Mouse (Mus musculus) kidney, adult 18-20 months (tissue): Measurements from ENCODE around the gene Gm4305.
"Not testable (repeated sequence)": the region's sequence is repeated elsewhere in the genome, so short reads cannot be mapped to it uniquely, and the experiment has no call there.

Experiments
- DNase-seq: peaks from one replicate; pipeline ENCODE4 v3.0.0; 2021

Gene Gm4305

DNA sequence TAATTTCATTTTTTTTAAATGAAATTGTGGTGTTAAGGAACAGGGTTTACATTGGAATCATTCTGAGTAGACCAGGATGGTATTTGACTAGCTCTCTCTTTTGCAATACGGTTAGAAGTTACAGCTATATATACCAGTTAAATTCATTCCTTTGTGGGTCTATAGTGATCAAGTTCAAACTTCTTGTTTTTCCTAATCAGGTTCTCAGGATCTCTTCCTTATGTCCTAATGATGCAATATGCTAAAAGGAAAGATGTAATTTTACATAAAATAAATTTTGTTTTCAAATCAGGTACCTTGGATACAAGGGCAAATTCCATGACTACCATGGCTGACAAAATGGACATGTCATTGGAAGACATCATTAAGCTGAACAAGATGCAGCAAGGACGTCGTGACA is at the start of gene Gm4305:
TSS of gene Gm4305 (plus strand) at position 301 of the 400 bp plus-strand sequence.
- DNase-seq = not testable (repeated sequence)

DNA sequence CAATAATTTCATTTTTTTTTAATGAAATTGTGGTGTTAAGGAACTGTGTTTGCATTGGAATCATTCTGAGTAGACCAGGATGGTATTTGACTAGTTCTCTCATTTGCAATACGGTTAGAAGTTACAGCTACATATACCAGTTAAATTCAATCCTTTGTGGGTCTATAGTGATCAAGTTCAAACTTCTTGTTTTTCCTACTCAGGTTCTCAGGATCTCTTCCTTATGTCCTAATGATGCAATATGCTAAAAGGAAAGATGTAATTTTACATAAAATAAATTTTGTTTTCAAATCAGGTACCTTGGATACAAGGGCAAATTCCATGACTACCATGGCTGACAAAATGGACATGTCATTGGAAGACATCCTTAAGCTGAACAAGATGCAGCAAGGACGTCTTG is 15.5 kb upstream of the Gm4305 start, which contains the start of gene Gm4301:
TSS of gene Gm4301 (plus strand) at position 301 of the 400 bp plus-strand sequence.
- not testable (repeated sequence) for DNase-seq

GRCm38 (mm10) chr10:100340536-100340935 is 10.4 kb upstream of the Gm4305 start, which contains the start of gene Gm4302:
Gene Gm4302 (plus strand): TSS chr10:100340836.
- DNase-seq = not testable (repeated sequence)

DNA sequence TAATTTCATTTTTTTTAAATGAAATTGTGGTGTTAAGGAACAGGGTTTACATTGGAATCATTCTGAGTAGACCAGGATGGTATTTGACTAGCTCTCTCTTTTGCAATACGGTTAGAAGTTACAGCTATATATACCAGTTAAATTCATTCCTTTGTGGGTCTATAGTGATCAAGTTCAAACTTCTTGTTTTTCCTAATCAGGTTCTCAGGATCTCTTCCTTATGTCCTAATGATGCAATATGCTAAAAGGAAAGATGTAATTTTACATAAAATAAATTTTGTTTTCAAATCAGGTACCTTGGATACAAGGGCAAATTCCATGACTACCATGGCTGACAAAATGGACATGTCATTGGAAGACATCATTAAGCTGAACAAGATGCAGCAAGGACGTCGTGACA is 5.2 kb upstream of the Gm4305 start, which contains the start of gene Gm4303:
TSS of gene Gm4303 (plus strand) at position 301 of the 400 bp plus-strand sequence.
- DNase-seq = not testable (repeated sequence)

DNA sequence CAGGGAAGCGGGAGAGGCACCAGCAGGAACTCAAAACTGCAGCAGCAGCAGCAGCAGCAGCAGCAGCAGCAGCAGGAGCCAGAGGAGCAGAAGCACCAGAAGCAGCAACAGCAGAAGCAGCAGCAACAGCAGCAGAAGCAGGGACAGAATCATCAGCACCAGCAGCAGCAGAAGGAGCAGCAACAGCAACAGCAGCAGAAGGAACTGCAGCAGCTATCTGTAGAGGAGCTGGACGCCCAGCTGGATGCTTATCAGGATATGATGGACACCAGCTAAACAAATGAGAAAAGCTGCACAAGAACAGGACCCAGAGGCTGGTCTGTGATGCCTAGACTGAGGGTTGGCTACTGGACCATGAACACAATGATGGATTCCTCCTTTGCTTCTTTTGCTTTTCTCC is 5.9 kb downstream of the Gm4305 start:
- peak; percentile 16 for DNase-seq

DNA sequence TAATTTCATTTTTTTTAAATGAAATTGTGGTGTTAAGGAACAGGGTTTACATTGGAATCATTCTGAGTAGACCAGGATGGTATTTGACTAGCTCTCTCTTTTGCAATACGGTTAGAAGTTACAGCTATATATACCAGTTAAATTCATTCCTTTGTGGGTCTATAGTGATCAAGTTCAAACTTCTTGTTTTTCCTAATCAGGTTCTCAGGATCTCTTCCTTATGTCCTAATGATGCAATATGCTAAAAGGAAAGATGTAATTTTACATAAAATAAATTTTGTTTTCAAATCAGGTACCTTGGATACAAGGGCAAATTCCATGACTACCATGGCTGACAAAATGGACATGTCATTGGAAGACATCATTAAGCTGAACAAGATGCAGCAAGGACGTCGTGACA is 10.1 kb downstream of the Gm4305 start, which contains the start of gene Gm4307:
TSS of gene Gm4307 (plus strand) at position 301 of the 400 bp plus-strand sequence.
- not testable (repeated sequence) for DNase-seq

DNA sequence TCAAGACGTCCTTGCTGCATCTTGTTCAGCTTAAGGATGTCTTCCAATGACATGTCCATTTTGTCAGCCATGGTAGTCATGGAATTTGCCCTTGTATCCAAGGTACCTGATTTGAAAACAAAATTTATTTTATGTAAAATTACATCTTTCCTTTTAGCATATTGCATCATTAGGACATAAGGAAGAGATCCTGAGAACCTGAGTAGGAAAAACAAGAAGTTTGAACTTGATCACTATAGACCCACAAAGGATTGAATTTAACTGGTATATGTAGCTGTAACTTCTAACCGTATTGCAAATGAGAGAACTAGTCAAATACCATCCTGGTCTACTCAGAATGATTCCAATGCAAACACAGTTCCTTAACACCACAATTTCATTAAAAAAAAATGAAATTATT is 31.6 kb downstream of the Gm4305 start, which contains the start of gene Gm4312:
TSS of gene Gm4312 (minus strand) at position 101 of the 400 bp plus-strand sequence.
- DNase-seq = not testable (repeated sequence)
